Mouse (Mus musculus) heart, embryonic 13.5 days (tissue): Measurements from ENCODE around the gene Stat5b. TPM values are rescaled to one million over a fixed set of nuclear protein-coding genes. Genes with fewer than 3 reads are reported as not detected.

Experiments used
- ATAC-seq: fragments of 200-750 bp; cut with Nextera tagmentation; 2 replicates; pipeline ENCODE4 v1.8.0; 2017; ENCODE audit warnings: moderate TSS enrichment; ENCODE audit not compliant: insufficient number of reproducible peaks, low FRiP score, low TSS enrichment; ENCODE audit errors: extremely low read depth
- H3K27ac ChIP-seq: fragments of 300-500 bp; sonication (generic); replicated peaks from 2 replicates; pipeline ENCODE4 v1.5.1; 2015; ENCODE audit warnings: moderate library complexity, mild to moderate bottlenecking, inconsistent platforms
- H3K27me3 ChIP-seq: fragments of 300-500 bp; sonication (generic); replicated peaks from 2 replicates; pipeline ENCODE4 v1.6.1; 2015; ENCODE audit warnings: mild to moderate bottlenecking, inconsistent platforms
- H3K36me3 ChIP-seq: fragments of 300-500 bp; sonication (generic); 2 replicates; pipeline ENCODE4 v1.6.1; 2015; ENCODE audit warnings: mild to moderate bottlenecking, inconsistent platforms
- H3K4me1 ChIP-seq: fragments of 300-500 bp; sonication (generic); 2 replicates; pipeline ENCODE4 v1.6.1; 2015; ENCODE audit warnings: inconsistent platforms
- H3K4me2 ChIP-seq: fragments of 300-500 bp; sonication (generic); 2 replicates; pipeline ENCODE4 v1.6.1; 2015; ENCODE audit warnings: inconsistent platforms, mild to moderate bottlenecking, moderate library complexity
- H3K4me3 ChIP-seq: fragments of 300-500 bp; sonication (generic); 2 replicates; pipeline ENCODE4 v1.5.1; 2015; ENCODE audit warnings: moderate library complexity, mild to moderate bottlenecking, inconsistent platforms
- H3K9ac ChIP-seq: fragments of 300-500 bp; sonication (generic); 2 replicates; pipeline ENCODE4 v1.6.1; 2015; ENCODE audit warnings: inconsistent platforms, mild to moderate bottlenecking, moderate library complexity
- H3K9me3 ChIP-seq: fragments of 300-500 bp; sonication (generic); 2 replicates; pipeline ENCODE4 v1.6.1; 2016; ENCODE audit warnings: inconsistent platforms
- WGBS: fragments of 180-500 bp; shearing (Covaris S2); methylation state at CpG from one replicate; pipeline ENCODE4 v1.1.7; 2015; ENCODE audit warnings: mixed read lengths; 5-methylcytosine and 5-hydroxymethylcytosine counted together
- polyA plus RNA-seq: library from polyadenylated mRNA; unstranded; fragments of >200 nt; fragmentation: Nextera tagmentation; extraction: Ambion mirVana; gene quantifications from 2 replicates; pipeline ENCODE4 v1.2.1, GENCODE M21; 2015

The Stat5b gene
- polyA plus RNA-seq, 1 experiment from 2014 or later: 27.0 TPM

- no peak for ATAC-seq
- no peaks in the 10 kb centered on the region for H3K9me3 ChIP-seq
- 3% methylated on average over 31 of the region's 33 CpGs for WGBS
- H3K4me3 ChIP-seq: peak overlapping the region; percentile 94
- H3K9ac ChIP-seq: peak overlapping the region; percentile 99
- H3K27me3 ChIP-seq: peaks cover 40% of the 10 kb centered on the region
- peaks cover 40% of the 10 kb centered on the region for H3K4me1 ChIP-seq
- H3K4me2 ChIP-seq: peak overlapping the region; percentile 92
- H3K36me3 ChIP-seq: no peaks in the 10 kb centered on the region
- peak overlapping the region; percentile 94 for H3K27ac ChIP-seq
Measured at GRCm38 (mm10) chr11:100850778-100851528, 429 bp upstream of the Stat5b start.

GRCm38 (mm10) chr11:100849456-100850037, 977 bp downstream of the Stat5b start:
- Histone ChIP-seq H3K9me3 (no peaks in the 10 kb centered on the region), H3K4me3 (peak overlapping the region; percentile 94), H3K27ac (peak overlapping the region; percentile 94), H3K4me1 (peaks cover 48% of the 10 kb centered on the region), H3K9ac (peak overlapping the region; percentile 99), H3K27me3 (peaks cover 27% of the 10 kb centered on the region), H3K4me2 (peak overlapping the region; percentile 92), H3K36me3 (no peaks in the 10 kb centered on the region)
- 1% methylated on average over 13 of the region's 13 CpGs for WGBS
- no peak for ATAC-seq

- peak overlapping the region; percentile 99 for H3K9ac ChIP-seq
- H3K27ac ChIP-seq: peak overlapping the region; percentile 94
- H3K4me1 ChIP-seq: peaks cover 46% of the 10 kb centered on the region
- H3K27me3 ChIP-seq: peaks cover 22% of the 10 kb centered on the region
- ATAC-seq: no peak
- H3K36me3 ChIP-seq: no peaks in the 10 kb centered on the region
- H3K4me3 ChIP-seq: peak overlapping the region; percentile 94
- peak overlapping the region; percentile 92 for H3K4me2 ChIP-seq
- 45% methylated on average over 6 of the region's 6 CpGs for WGBS
- H3K9me3 ChIP-seq: no peaks in the 10 kb centered on the region
Measured at GRCm38 (mm10) chr11:100848789-100849379, 1.6 kb downstream of the Stat5b start.

GRCm38 (mm10) chr11:100848080-100848479, 2.4 kb downstream of the Stat5b start:
- 0 out of 2 replicates have a peak overlapping the region, but pooled peaks have one; percentile 94 for H3K4me3 ChIP-seq
- H3K36me3 ChIP-seq: no peaks in the 10 kb centered on the region
- H3K27me3 ChIP-seq: peaks cover 15% of the 10 kb centered on the region
- peak overlapping the region; percentile 92 for H3K4me2 ChIP-seq
- peak overlapping the region; percentile 99 for H3K9ac ChIP-seq
- 52% methylated on average over 4 of the region's 4 CpGs for WGBS
- H3K9me3 ChIP-seq: no peaks in the 10 kb centered on the region
- no peak overlapping the region for H3K27ac ChIP-seq
- peaks cover 46% of the 10 kb centered on the region for H3K4me1 ChIP-seq
- no peak for ATAC-seq

DNA sequence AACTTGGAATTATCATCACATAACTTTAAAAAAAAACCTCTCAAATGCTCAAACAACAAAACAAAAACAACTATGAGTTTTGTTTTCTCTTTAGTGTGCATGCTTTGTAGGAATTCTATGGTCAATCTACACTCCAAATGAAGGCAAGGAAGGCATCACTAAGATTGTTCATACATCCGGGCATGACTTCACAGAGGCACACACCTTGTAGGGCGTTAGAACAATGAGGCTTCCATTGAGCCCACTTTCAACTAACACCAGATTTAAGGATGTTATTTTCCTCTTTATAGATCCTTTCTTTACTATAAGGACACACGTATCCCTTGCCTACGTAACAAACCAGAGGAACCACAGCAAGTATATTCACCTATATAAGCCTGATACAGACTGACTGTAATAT, 3.0 kb downstream of the Stat5b start:
- no peaks in the 10 kb centered on the region for H3K9me3 ChIP-seq
- H3K4me1 ChIP-seq: peaks cover 46% of the 10 kb centered on the region
- H3K36me3 ChIP-seq: no peaks in the 10 kb centered on the region
- ATAC-seq: no peak
- H3K27me3 ChIP-seq: peaks cover 11% of the 10 kb centered on the region
- 0 out of 2 replicates have a peak overlapping the region, but pooled peaks have one; percentile 94 for H3K4me3 ChIP-seq
- peak overlapping the region; percentile 92; the same call in 1 of the 2 replicates for H3K4me2 ChIP-seq
- no peak overlapping the region for H3K27ac ChIP-seq
- 90% methylated on average over 4 of the region's 4 CpGs for WGBS
- no peak overlapping the region for H3K9ac ChIP-seq

DNA sequence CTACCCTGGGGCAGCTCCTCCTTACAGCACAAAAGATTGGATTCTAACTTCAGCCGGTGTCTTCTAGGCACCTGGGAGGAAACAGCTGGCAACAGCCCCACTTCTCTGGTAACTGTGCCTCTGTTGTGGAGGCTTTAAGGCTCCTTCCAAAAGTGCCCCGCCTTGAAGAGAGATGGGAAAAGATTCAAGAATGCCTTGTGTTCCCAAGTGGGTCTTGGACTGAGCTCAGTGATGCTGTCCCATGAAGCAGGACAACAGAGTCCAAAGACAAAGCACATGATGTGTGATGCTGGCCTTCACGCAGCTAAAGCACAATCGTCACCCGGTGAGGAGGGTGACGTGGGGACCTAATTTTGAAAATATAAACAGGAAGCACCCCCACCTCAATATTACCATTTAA, 4.7 kb downstream of the Stat5b start:
- WGBS: 88% methylated on average over 6 of the region's 6 CpGs
- H3K4me3 ChIP-seq: no peak overlapping the region
- peaks cover 4% of the 10 kb centered on the region for H3K36me3 ChIP-seq
- H3K27ac ChIP-seq: no peak overlapping the region
- no peak overlapping the region for H3K9ac ChIP-seq
- H3K27me3 ChIP-seq: no peaks in the 10 kb centered on the region
- no peaks in the 10 kb centered on the region for H3K9me3 ChIP-seq
- no peak for ATAC-seq
- H3K4me2 ChIP-seq: no peak overlapping the region
- H3K4me1 ChIP-seq: peaks cover 47% of the 10 kb centered on the region

GRCm38 (mm10) chr11:100844121-100844520, 6.4 kb downstream of the Stat5b start:
- Histone ChIP-seq H3K27ac (no peak overlapping the region), H3K9ac (no peak overlapping the region), H3K27me3 (no peaks in the 10 kb centered on the region), H3K4me2 (no peak overlapping the region), H3K4me1 (peaks cover 51% of the 10 kb centered on the region), H3K9me3 (no peaks in the 10 kb centered on the region), H3K4me3 (no peak overlapping the region), H3K36me3 (peaks cover 4% of the 10 kb centered on the region)
- ATAC-seq: no peak
- WGBS: 85% methylated on average over 4 of the region's 4 CpGs

- H3K4me1 ChIP-seq: peaks cover 42% of the 10 kb centered on the region
- no peaks in the 10 kb centered on the region for H3K27me3 ChIP-seq
- ATAC-seq: no peak
- H3K4me3 ChIP-seq: no peak overlapping the region
- H3K9me3 ChIP-seq: no peaks in the 10 kb centered on the region
- WGBS: 91% methylated on average over 8 of the region's 8 CpGs
- no peak overlapping the region for H3K4me2 ChIP-seq
- H3K27ac ChIP-seq: no peak overlapping the region
- no peak overlapping the region for H3K9ac ChIP-seq
- peaks cover 4% of the 10 kb centered on the region for H3K36me3 ChIP-seq
Measured at GRCm38 (mm10) chr11:100843070-100843669, 7.4 kb downstream of the Stat5b start.

DNA sequence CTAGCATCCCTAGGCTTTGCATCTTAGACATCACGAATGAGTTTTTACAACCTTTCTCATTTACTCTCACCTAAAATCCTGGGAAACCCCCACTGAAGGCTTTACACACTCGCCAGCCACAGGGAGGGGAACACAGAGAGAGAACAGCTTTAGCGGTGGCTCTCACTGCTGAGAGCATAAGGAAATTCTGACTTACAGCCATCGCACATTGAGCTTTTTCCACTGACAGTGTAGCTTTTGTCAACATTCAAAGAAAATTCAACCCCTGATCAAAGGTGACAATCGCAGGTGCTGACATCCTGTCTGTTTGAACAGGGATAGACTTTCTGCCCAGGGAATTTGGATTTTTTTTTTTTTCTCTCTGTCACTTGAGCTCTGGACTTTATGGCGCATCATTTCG, 8.5 kb downstream of the Stat5b start:
- no peak overlapping the region for H3K9ac ChIP-seq
- H3K36me3 ChIP-seq: peaks cover 8% of the 10 kb centered on the region
- H3K27me3 ChIP-seq: no peaks in the 10 kb centered on the region
- peaks cover 33% of the 10 kb centered on the region for H3K4me1 ChIP-seq
- no peak overlapping the region for H3K4me3 ChIP-seq
- peaks cover 3% of the 10 kb centered on the region; the same call in 1 of the 2 replicates for H3K9me3 ChIP-seq
- H3K4me2 ChIP-seq: no peak overlapping the region
- no peak for ATAC-seq
- H3K27ac ChIP-seq: no peak overlapping the region
- 90% methylated on average over 7 of the region's 7 CpGs for WGBS

DNA sequence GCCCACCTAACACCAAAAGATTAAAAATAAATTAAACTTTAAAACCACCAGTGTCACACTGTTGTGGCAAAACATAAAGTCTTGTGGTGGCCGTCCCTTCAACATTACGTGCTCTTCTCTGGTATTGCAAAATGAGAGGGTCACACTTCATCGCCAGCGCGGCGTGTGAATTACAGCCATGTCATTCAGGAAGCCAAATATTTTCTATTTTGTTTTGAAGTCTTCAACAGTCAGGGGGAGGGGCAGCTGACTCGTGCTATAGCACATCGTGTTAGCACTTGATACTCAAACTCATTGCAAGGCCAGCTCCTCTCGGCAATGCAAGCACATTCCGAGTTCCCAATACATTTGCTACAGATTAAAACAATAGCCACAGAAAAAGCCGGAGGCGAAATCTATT, 9.7 kb downstream of the Stat5b start:
- Histone ChIP-seq H3K9ac (no peak overlapping the region), H3K4me2 (no peak overlapping the region), H3K4me3 (no peak overlapping the region), H3K9me3 (peaks cover 3% of the 10 kb centered on the region; the same call in 1 of the 2 replicates), H3K27ac (peak overlapping the region; percentile 16), H3K36me3 (peaks cover 8% of the 10 kb centered on the region), H3K4me1 (peaks cover 28% of the 10 kb centered on the region), H3K27me3 (no peaks in the 10 kb centered on the region)
- no peak for ATAC-seq
- 60% methylated on average over 12 of the region's 12 CpGs for WGBS

DNA sequence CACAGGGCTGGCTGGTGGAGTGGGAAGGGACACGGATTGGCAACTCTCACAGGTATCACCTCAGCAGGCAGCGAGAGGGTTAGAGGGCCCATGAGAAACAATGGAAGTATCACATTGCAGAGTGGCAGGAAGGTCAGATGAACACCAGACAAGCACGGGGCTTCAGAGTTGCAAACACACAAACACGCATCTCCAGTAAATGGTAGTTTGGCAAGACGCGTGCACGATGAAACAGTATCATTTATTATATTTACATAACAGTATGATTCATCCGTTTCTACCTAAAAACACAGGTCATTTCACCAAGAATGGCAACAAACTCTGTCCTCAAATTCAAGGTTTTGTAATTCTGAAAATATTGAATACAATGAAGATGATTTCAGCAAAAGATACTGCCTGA, 11.0 kb downstream of the Stat5b start:
- Histone ChIP-seq H3K9ac (0 out of 2 replicates have a peak overlapping the region, but pooled peaks have one; percentile 44), H3K4me1 (peaks cover 21% of the 10 kb centered on the region), H3K4me3 (no peak overlapping the region), H3K9me3 (peaks cover 3% of the 10 kb centered on the region; the same call in 1 of the 2 replicates), H3K27me3 (no peaks in the 10 kb centered on the region), H3K27ac (0 out of 2 replicates have a peak overlapping the region, but pooled peaks have one; percentile 20), H3K4me2 (no peak overlapping the region), H3K36me3 (peaks cover 8% of the 10 kb centered on the region)
- ATAC-seq: no peak
- WGBS: 64% methylated on average over 8 of the region's 8 CpGs
